Mouse (Mus musculus) CH12.LX (cell line): ENCODE results near the gene Mfrp.

Experiments
- CTCF ChIP-seq, 2 experiments: IDR thresholded peaks in 1 of 2; conservative IDR thresholded peaks in 1 of 2; 2 replicates each; pipeline ENCODE4 v1.5.1; 2011 to 2012; ENCODE audit warnings: low read depth in 2 of 2, low read length in 2 of 2, improper control_type of control experiment in 1 of 2, inconsistent platforms in 1 of 2, mild to moderate bottlenecking in 1 of 2, moderate library complexity in 1 of 2
- POLR2A ChIP-seq: IDR thresholded peaks from 2 replicates; pipeline ENCODE4 v1.6.1; 2011; ENCODE audit warnings: low read depth, mild to moderate bottlenecking, improper control_type of control experiment, low read length
- RAD21 ChIP-seq: IDR thresholded peaks from 2 replicates; pipeline ENCODE4 v1.6.1; 2011; ENCODE audit warnings: low read depth, mild to moderate bottlenecking, low read length, improper control_type of control experiment, moderate library complexity
- TCF12 ChIP-seq: IDR thresholded peaks from 2 replicates; pipeline ENCODE4 v1.6.1; 2014; ENCODE audit warnings: low read depth, mild to moderate bottlenecking, inconsistent platforms, low read length, improper control_type of control experiment

DNA sequence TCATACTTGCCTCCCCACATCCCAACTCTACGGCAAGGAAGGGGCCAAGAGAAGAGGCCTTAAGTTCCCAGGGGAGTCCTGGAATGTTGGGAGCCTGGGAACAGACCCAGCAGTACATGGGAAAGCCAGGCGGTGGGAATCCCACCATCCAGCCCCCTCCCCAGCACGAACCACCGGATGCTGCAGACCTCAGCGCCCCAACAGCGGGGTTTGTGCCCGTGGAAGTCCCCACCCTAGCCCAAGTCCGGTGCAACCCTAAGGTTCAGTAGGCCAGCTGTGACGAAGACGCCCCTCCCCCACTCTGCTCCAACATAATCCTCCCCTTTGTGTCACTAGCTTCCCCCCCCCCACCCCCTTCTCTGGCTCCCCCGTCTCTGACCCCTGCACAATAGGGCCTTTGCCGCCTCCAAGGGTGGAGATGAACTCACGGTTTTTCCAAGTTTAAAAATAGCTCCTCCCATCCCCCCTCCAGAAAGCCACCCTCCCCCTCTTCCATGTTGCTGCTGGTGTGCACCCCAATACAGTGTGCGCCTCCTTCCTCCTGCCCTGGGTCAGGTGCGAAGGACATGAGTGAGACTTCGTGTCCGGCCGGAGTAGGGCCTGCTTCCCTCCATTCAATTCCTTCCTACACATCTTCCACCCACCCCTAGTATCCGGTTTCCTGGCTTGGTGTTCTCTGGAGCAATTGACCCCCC, 29.2 kb downstream of the Mfrp start:
- TF ChIP-seq CTCF (conservative IDR thresholded peaks at IDR 0.05 in 1 of 2, IDR thresholded peaks at IDR 0.05 in 1 of 2; ENCODE audit: low read depth in 2 of 2, low read length in 2 of 2) (no peak), POLR2A (no peak), RAD21 (no peak), TCF12 (no peak)
